Comparison of ENCODE assay signal across 8 mouse cellular contexts in the genomic region with DNA sequence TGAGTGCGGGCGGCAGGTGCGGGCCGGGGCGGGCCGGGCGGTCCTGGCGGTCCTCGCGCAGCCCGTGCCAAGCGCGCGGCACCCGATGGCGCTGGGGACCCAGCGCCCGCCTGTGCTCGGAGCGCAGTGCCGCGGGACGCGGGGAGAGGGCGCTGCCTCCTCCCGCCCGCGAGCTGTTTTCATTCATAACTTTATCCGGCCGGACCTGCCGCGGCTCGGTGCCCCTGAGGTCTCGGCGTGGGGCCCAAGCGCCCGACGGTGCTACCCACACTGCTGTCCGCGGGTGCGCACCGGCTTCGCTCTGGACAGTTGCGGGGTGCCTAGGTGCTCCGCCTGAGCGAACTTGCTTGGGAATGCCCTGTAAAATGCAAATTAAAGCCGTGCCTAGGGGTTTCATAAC. TPM values are rescaled to one million over a fixed set of nuclear protein-coding genes. Genes with fewer than 3 reads are reported as not detected.
DNase-seq lines count a peak whose midpoint lies in the region; ATAC-seq and TF ChIP-seq lines count a peak whose summit lies in the region.

No protein-coding gene starts in this region.

- peak overlapping the region; percentile 84 for H3K4me3 ChIP-seq in embryonic facial prominence, embryonic 13.5 days
- peak overlapping the region; percentile 81 for H3K4me3 ChIP-seq in heart, embryonic 11.5 days (ENCODE audit: low read depth, low read length)
- peak overlapping the region; percentile 95 for H3K4me3 ChIP-seq in kidney, embryonic 14.5 days (ENCODE audit: low read length)
- H3K4me3 ChIP-seq in liver, adult 2 months (ENCODE audit: insufficient read depth, low read depth, low read length) = peak overlapping the region; percentile 85
- peak overlapping the region; percentile 38 for H3K4me3 ChIP-seq in myocyte

- no peak for TF ChIP-seq POLR2A in liver, adult 2 months (IDR thresholded peaks at IDR 0.05; ENCODE audit: extremely low read depth, insufficient read depth, low read length)
- no peak for TF ChIP-seq POLR2A in myocyte (IDR thresholded peaks at IDR 0.05; ENCODE audit: insufficient read length, low read depth)

- peaks cover 38% of the 10 kb centered on the region for H3K4me1 ChIP-seq in embryonic facial prominence, embryonic 13.5 days
- peaks cover 3% of the 10 kb centered on the region; the same call in 1 of the 2 replicates for H3K4me1 ChIP-seq in heart, embryonic 11.5 days (ENCODE audit: control insufficient read depth, insufficient read depth, low read length)
- peaks cover 32% of the 10 kb centered on the region for H3K4me1 ChIP-seq in kidney, embryonic 14.5 days (ENCODE audit: control insufficient read depth, insufficient read depth, low read length)
- peaks cover 2% of the 10 kb centered on the region; the same call in 1 of the 2 replicates for H3K4me1 ChIP-seq in liver, adult 2 months (ENCODE audit: control insufficient read depth, insufficient read depth, low read length)

- no peaks in the 10 kb centered on the region for H3K27me3 ChIP-seq in embryonic facial prominence, embryonic 13.5 days
- H3K27me3 ChIP-seq in heart, embryonic 11.5 days (ENCODE audit: control insufficient read depth, insufficient read depth, low read length) = peaks cover 4% of the 10 kb centered on the region; the same call in 1 of the 2 replicates
- H3K27me3 ChIP-seq in kidney, embryonic 14.5 days (ENCODE audit: control insufficient read depth, insufficient read depth, low read length) = no peaks in the 10 kb centered on the region
- no peaks in the 10 kb centered on the region for H3K27me3 ChIP-seq in liver, adult 2 months (ENCODE audit: control insufficient read depth, insufficient read depth, low read length)
- no peaks in the 10 kb centered on the region for H3K27me3 ChIP-seq in myocyte (ENCODE audit: control insufficient read depth, insufficient read depth, insufficient read length)
- H3K27me3 ChIP-seq in splenic B cell, adult 2 months (ENCODE audit: control insufficient read depth, insufficient read depth, low read length, poor library complexity, severe bottlenecking) = no peaks in the 10 kb centered on the region

- peak overlapping the region; percentile 77 for H3K4me2 ChIP-seq in embryonic facial prominence, embryonic 13.5 days
- H3K4me2 ChIP-seq in heart, embryonic 11.5 days = peak overlapping the region; percentile 95
- H3K4me2 ChIP-seq in kidney, embryonic 14.5 days (replicated peaks; ENCODE audit: low read depth, low read length) = peak overlapping the region; percentile 56
- H3K4me2 ChIP-seq in myocyte (ENCODE audit: low read depth) = peak overlapping the region; percentile 77

- DNase-seq in 3134 (ENCODE audit: extremely low read depth, insufficient read length, low spot score) = peak; percentile 83
- peak; percentile 89 for DNase-seq in adrenal gland, postnatal 14 days
- no peak for DNase-seq in liver, adult 2 months (ENCODE audit: extremely low read depth, low read depth, low spot score)
- peak; percentile 68 for DNase-seq in splenic B cell, adult 2 months (ENCODE audit: low read depth, low spot score)

- ATAC-seq in embryonic facial prominence, embryonic 13.5 days (ENCODE audit: insufficient number of reproducible peaks, insufficient read depth, low FRiP score, low TSS enrichment, low read depth) = peak; percentile 7; the same call in 1 of the 2 replicates
- 0 out of 2 replicates have a peak, but pooled peaks have one; percentile 27 for ATAC-seq in heart, embryonic 11.5 days (replicated peaks; ENCODE audit: insufficient number of reproducible peaks, low FRiP score, low TSS enrichment)
- peak; percentile 63 for ATAC-seq in kidney, embryonic 14.5 days (ENCODE audit: low FRiP score, low TSS enrichment)

- H3K9me3 ChIP-seq in embryonic facial prominence, embryonic 13.5 days = no peaks in the 10 kb centered on the region
- no peaks in the 10 kb centered on the region for H3K9me3 ChIP-seq in heart, embryonic 11.5 days (replicated peaks; ENCODE audit: control insufficient read depth, low read length)
- H3K9me3 ChIP-seq in kidney, embryonic 14.5 days (ENCODE audit: control insufficient read depth, low read length) = no peaks in the 10 kb centered on the region

- 0 out of 2 replicates have a peak, but pooled peaks cover 4% of the 10 kb centered on the region for H3K79me2 ChIP-seq in liver, adult 2 months (ENCODE audit: control insufficient read depth, insufficient read depth, low read length)
- peaks cover 33% of the 10 kb centered on the region for H3K79me2 ChIP-seq in myocyte (ENCODE audit: control insufficient read depth, insufficient read depth)

- WGBS in embryonic facial prominence, embryonic 13.5 days = under 1% methylated on average over 29 of the region's 47 CpGs
- WGBS in heart, embryonic 11.5 days (ENCODE audit: insufficient replicate concordance) = under 1% methylated on average over 28 of the region's 47 CpGs
- WGBS in kidney, embryonic 14.5 days = under 1% methylated on average over 44 of the region's 47 CpGs
- WGBS in liver, adult 2 months = 4% methylated on average over 33 of the region's 47 CpGs

- peak overlapping the region; percentile 91 for H3K9ac ChIP-seq in embryonic facial prominence, embryonic 13.5 days
- peak overlapping the region; percentile 80 for H3K9ac ChIP-seq in heart, embryonic 11.5 days (ENCODE audit: low read depth, low read length)
- peak overlapping the region; percentile 97 for H3K9ac ChIP-seq in kidney, embryonic 14.5 days (ENCODE audit: low read depth, low read length)
- H3K9ac ChIP-seq in liver, adult 2 months (ENCODE audit: low read depth, low read length) = peak overlapping the region; percentile 83

- TF ChIP-seq CTCF in liver, adult 2 months (IDR thresholded peaks at IDR 0.05; ENCODE audit: low read depth, low read length) = peak; percentile 75

- H3K27ac ChIP-seq in embryonic facial prominence, embryonic 13.5 days = peak overlapping the region; percentile 69
- no peak overlapping the region; the same call in 1 of the 2 replicates for H3K27ac ChIP-seq in heart, embryonic 11.5 days (ENCODE audit: low read depth, low read length)
- peak overlapping the region; percentile 83; the same call in 1 of the 2 replicates for H3K27ac ChIP-seq in kidney, embryonic 14.5 days (ENCODE audit: low read depth, low read length)
- H3K27ac ChIP-seq in liver, adult 2 months (replicated peaks; ENCODE audit: insufficient read depth, low read depth, low read length) = peak overlapping the region; percentile 70

- peak overlapping the region; percentile 99 for H3ac ChIP-seq in myocyte (ENCODE audit: control insufficient read depth, insufficient read length)

- peaks cover 26% of the 10 kb centered on the region for H3K36me3 ChIP-seq in embryonic facial prominence, embryonic 13.5 days
- H3K36me3 ChIP-seq in heart, embryonic 11.5 days (ENCODE audit: control insufficient read depth, insufficient read depth, low read length) = no peaks in the 10 kb centered on the region
- peaks cover 32% of the 10 kb centered on the region for H3K36me3 ChIP-seq in kidney, embryonic 14.5 days (ENCODE audit: control insufficient read depth, insufficient read depth, low read length)
- H3K36me3 ChIP-seq in liver, adult 2 months (ENCODE audit: control insufficient read depth, insufficient read depth, low read length) = peaks cover 3% of the 10 kb centered on the region; the same call in 1 of the 2 replicates
- peaks cover 16% of the 10 kb centered on the region for H3K36me3 ChIP-seq in myocyte (ENCODE audit: control insufficient read depth, insufficient read depth)
- no peaks in the 10 kb centered on the region for H3K36me3 ChIP-seq in splenic B cell, adult 2 months (ENCODE audit: control insufficient read depth, insufficient read depth, low read length, poor library complexity, severe bottlenecking)

TF ChIP-seq in myocyte, 11 proteins besides CTCF, POLR2A, EP300 and RAD21:
- TF ChIP-seq MYOG (IDR thresholded peaks at IDR 0.05; ENCODE audit: control insufficient read depth in 1 of 3, insufficient read depth in 1 of 3, insufficient read length in 2 of 3, low read depth in 2 of 3) (peak in 1 of 3 experiments; percentile 43), SRF (IDR thresholded peaks at IDR 0.05; ENCODE audit: control insufficient read depth, insufficient read length, low read depth) (no peak), TCF3 (IDR thresholded peaks at IDR 0.05; ENCODE audit: insufficient read length, low read depth) (no peak)

RNA-seq across cellular contexts. Expression of gene Spry1, which starts 1.1 kb away (rescaled TPM):
- total RNA-seq in adrenal gland, postnatal 14 days (2021) = 25.0 and 28.0 TPM in 2 replicates
- 12.6 TPM in 2 replicates for polyA plus RNA-seq in embryonic facial prominence, embryonic 13.5 days (2015; fragmentation: Nextera tagmentation; extraction: Ambion mirVana)
- 4.8 and 6.3 TPM in 2 replicates for polyA plus RNA-seq in heart, embryonic 11.5 days (2014; fragmentation: Nextera tagmentation; extraction: Ambion mirVana)
- 41.7 and 49.8 TPM in 2 replicates for polyA plus RNA-seq in kidney, embryonic 14.5 days (2014; fragmentation: Nextera tagmentation; extraction: Ambion mirVana)
- total RNA-seq in liver, adult 2 months (2014; rRNA removed) = 2.8 and 4.2 TPM in 2 replicates
- polyA plus RNA-seq in liver, adult 2 months (2012; rRNA removed) = 5.5 and 5.9 TPM in 2 replicates
- 20.6 TPM for polyA plus RNA-seq in myocyte (2012; fragmentation: generic; extraction: Trizol)

Comparison
In these comparisons a context has a peak if more than half of its experiments do, and no peak if none do; other contexts are left out.
1. ATAC-seq: peak in every context shown above with its lines; median percentile 63 in kidney, embryonic 14.5 days; 27 in heart, embryonic 11.5 days; 7 in embryonic facial prominence, embryonic 13.5 days.
2. H3K4me3 ChIP-seq: peak in every context shown above with its lines; median percentile 95 in kidney, embryonic 14.5 days; 85 in liver, adult 2 months; 84 in embryonic facial prominence, embryonic 13.5 days; 81 in heart, embryonic 11.5 days; 38 in myocyte.